Mouse (Mus musculus): ENCODE results near the gene Ly6g6f.

DNA sequence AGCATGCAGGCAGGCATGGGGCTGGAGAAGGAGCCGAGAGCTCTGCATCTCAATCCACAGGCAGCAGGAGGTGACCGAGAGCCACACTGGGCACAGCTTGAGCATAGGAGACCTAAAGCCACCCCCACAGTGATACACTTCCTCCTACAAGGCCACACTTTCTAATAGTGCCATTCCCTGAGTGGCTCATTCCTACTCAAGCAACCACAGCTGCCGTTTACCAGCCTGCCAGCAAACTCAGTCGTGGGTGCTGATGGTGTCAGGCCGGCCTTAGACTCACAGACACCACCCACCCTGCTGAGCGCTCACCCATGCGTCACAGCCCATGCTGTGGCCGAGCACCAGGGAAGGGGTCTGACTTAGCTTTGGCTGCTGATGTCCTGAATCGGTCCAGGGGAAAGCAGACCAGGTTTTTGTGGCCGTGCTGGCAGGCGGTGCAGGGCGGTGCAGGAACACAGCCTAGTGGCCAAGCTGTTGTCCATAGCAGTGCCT is 11.8 kb upstream of the Ly6g6f start:
- TF ChIP-seq CTCF (IDR thresholded peaks at IDR 0.05; ENCODE audit: low read depth) = no peak
- no peak for TF ChIP-seq EP300 (optimal IDR thresholded peaks at IDR 0.05)

Data from stomach, postnatal 0 days (tissue).